Mouse (Mus musculus) natural killer cell, adult 2 months (primary cell): ENCODE results near the gene Btbd35f25.
"Not testable (repeated sequence)": the region's sequence is repeated elsewhere in the genome, so short reads cannot be mapped to it uniquely, and the experiment has no call there.

Experiments
- DNase-seq, 2 experiments: peaks; one replicate each; pipeline ENCODE4 v3.0.0; 2022; ENCODE audit warnings: low spot score in 2 of 2

Btbd35f25 gene

DNA sequence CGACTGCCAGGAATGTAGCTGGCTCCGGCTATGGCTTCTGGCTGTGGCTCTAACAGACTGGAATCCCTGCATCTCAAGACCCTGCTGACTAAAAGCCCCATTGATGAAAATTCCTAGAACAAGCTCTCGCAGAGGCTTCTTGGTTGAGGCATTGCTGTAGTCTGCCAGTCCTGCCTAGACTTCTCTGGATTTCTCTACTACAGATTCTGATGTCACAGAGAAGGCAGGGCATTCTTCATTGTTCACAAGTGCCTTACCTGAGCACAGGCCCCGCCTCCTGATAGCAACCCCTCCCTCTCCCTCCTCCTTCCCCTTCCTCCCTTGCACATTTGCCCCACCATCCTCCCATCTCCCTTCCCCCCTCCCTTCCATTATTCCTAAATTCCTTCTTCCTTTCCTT is at the start of gene Btbd35f25:
Gene Btbd35f25, minus strand, starts transcription at position 101 of the 400 bp plus-strand sequence.
- not testable (repeated sequence) for DNase-seq

DNA sequence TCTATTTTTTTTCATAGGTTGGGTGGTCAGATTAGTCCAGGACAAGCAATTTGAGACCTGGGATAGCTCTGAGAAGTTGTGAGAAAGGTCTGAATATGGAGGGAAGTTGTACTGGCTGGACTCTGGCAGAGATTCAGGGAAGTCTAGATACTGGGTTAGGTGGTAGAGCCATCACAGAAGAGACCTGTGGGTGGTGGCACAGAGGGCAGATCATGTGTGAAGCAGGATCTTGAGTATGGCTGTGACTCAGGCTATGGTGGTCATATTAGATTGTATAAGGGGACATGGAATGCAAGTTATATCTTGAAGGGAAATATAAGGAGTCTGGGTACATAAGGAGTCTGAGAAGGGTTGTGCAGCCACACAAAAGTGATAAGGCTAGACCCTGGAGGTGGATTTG is 49.3 kb upstream of the Btbd35f25 start:
- no peak for DNase-seq

DNA sequence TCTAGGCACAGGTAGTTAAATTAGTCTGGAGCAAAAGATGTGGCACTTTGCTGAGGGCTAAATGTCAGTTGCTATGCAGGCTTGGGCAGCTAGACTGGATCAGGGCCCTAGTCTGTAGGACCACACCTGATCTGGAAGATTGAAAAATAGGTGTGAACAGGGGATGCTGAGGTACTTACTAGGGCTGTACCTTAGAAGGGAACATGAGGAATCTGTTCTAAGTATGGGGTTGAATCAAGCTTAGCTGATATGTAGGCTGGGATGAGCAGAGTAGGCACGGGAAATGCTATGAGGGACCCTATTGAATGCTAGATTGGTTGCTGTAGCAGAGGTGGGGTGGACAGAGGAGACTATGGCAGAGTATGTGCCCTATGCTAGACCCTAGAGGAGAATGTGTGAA is 47.0 kb upstream of the Btbd35f25 start:
- DNase-seq, result no peak

DNA sequence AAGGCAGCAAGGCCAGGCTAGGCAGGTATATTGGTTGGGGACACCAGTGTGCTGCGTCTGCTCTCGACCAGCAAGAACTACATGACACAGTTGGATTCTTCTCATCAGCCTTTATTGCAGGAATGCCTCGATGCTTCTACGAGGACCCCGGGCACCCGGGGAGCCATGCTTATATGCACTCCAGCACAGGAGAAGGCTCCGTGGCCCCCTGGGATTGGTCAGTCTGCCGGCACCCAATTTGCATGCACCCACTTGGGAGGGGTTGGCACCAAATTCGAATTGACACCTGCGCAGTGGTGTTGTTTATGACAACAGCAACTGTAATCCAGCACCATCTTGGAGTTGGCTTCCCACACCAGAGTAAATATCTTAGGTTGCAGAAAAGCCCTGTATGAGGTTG is 28.1 kb upstream of the Btbd35f25 start:
- no peak for DNase-seq

DNA sequence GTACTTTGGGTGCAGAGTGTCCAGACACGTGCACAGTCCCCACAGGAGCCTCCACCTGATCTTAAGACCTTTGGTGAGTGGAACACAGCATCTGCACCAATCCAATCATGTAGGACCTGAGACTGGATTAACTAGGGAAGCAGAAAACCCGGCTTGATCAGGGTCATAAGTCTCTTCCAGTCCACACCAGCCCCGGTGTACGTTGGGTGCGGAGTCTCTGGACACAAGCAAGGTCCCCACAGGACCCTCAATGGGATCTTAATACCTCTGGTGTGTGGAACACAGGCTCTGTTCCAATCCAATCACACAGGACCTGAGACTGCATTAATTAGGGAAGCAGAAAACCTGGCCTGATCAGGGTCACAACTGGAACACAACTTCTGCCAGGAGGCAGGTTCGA is 20.0 kb upstream of the Btbd35f25 start:
- no peak for DNase-seq
